Mouse (Mus musculus) adrenal gland, postnatal 4 days (tissue): ENCODE measurements around the gene Ccdc28b. TPM values are rescaled to one million over a fixed set of nuclear protein-coding genes. Genes with fewer than 3 reads are reported as not detected.

Experiments
- DNase-seq, 2 experiments: peaks; one replicate each; pipeline ENCODE4 v3.0.0; 2021 to 2022; ENCODE audit warnings: low spot score in 2 of 2, mixed read lengths in 2 of 2
- long read RNA-seq, 2 experiments: library from polyadenylated mRNA; stranded (forward); transcript quantifications; one replicate each; pipeline ENCODE4 v2.0.0; 2021
- total RNA-seq, 2 experiments: library from RNA; stranded (reverse); gene quantifications; 2 replicates each; pipeline ENCODE4 v1.2.3; 2021

Ccdc28b gene
- total RNA-seq, result 10 to 100 TPM; 61.5 to 62.6 TPM
- long read RNA-seq, experiment 1, transcript Ccdc28b-201 (6 exons, 879 nt), result major isoform, 31 of 47 reads
- long read RNA-seq, experiment 1, partial matches to known transcripts, result 3 of 47 reads
- long read RNA-seq, experiment 1, other reads (novel, unspliced or antisense), result 8 of 47 reads
- long read RNA-seq, experiment 2, transcript Ccdc28b-201 (6 exons, 879 nt), result major isoform, 15 of 28 reads
- long read RNA-seq, experiment 2, partial matches to known transcripts, result 3 of 28 reads
- long read RNA-seq, experiment 2, other reads (novel, unspliced or antisense), result 4 of 28 reads

- no peak for DNase-seq
Measured at GRCm38 (mm10) chr4:129623681-129624091, at the start of gene Ccdc28b. Ccdc28b (minus strand) TSS chr4:129623947.

DNA sequence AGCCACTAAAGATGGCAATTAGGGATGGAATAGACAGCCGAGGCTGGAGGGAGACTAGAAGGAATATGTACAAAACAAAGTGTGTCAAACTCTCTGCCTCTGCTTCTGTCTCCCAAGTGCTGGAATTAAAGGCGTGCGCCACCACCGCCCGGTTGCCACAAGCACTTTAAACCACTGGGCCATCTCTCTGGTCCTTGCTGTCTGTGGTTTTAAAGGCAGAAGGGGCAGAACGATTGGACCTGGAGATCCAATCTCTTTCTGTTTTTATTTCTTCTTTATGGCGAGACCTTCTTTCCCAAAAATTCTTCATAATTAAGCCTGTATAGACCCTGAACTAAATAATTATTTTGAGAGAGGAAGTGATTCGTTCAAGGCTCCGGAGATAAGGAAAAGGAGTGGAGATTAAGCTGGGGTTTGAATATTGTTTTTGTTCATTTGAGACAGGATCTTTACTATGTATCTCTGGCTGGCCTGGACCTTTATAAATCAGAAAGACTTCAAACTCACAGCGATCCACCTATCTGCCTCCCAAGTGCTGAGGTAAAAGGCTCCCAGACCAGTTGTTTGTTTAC lies 49.2 kb upstream of the Ccdc28b start:
- no peak for DNase-seq

DNA sequence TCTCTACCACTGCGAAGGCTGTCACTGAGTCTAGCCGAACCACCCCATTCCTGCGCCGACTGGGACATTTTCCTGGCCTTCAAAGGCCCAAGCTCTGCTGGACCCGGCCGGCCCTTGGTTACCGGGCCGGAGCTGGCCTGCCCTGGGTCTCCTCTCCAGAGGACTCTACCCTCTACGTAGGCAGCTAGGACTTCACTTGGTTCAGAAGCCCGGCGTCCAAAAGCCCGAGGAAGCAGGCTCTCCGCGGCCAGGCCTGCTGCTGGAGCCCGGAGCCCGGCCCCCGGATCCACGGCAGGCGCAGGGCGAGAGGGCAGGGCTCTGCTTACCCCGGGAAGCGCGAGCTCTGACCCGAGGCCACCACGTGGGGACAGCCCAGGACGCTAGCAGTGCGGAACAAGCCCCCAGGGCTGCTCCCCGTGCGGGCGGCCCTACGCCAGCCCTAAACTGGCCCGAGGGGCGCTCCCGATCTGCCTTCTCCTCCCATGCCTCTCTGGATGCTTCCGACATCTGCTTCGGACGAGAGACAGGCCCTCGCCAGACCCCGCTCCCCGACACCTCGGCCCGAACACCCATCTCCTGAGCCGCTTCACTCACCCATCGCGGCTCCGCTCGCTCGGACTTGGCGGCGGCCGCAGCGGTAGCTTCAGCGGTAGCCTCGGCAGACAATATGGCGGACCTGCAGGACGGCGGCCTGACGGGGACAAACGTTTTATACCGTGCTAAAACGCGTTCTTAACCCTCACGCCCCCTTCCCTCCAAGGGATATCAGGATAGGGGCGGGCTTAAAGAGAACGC lies 48.5 kb upstream of the Ccdc28b start, which contains the start of gene Kpna6:
Kpna6 (minus strand) TSS at position 685 of the 795 bp plus-strand sequence.
- DNase-seq, result peak; percentile 80 to 86

GRCm38 (mm10) chr4:129671491-129672082 lies 47.8 kb upstream of the Ccdc28b start:
- DNase-seq, result peak in 1 of 2 experiments; percentile 33

DNA sequence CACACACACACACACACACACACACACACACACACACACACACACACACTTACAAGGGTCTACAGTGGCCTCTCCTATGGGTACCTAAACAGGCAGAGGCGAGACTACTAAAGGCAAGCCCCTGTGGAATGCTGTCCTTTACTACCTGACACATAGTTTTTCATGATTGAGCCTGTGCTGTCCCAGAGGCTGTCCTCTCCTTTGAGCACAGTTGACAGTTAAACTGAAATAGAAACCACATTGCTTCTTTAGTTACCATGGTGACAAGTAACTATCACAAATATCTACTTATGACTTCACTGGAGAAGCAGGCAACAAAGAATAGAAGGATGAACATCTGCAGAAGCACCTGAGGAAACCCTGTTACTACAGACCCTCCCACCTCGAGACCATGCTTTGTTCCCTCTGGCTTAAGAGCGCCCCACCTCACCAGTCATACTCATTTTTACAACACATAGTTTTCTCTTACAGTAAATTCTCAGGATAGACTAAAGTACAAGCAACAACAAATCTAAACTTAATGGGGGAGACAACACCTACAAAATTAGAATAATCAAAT lies 38.6 kb upstream of the Ccdc28b start:
- DNase-seq, result no peak

- DNase-seq, result no peak
Measured at GRCm38 (mm10) chr4:129661584-129661983, 37.8 kb upstream of the Ccdc28b start.

DNA sequence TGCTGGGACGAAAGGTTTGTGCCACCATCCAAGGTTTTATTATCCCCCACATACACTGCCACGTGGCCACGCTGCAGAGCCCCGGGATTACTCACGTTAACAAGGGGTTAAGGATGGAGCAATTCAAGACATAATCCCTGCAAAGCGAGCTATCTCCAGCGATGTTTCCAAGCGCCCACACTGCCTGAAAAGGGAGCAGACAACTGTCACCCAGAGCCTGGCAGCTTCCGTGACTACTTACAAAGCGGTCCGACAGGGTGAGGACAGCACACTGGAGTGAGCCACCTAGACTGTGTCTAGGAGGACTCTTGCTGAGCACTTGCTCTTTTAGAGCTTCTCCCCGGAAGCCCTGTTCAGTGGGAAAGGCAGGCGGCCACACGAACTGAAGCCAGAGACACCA lies 31.0 kb upstream of the Ccdc28b start:
- no peak for DNase-seq

- no peak for DNase-seq
Measured at GRCm38 (mm10) chr4:129650359-129650758, 26.6 kb upstream of the Ccdc28b start.

- no peak for DNase-seq
Measured at GRCm38 (mm10) chr4:129648656-129649055, 24.9 kb upstream of the Ccdc28b start.

DNA sequence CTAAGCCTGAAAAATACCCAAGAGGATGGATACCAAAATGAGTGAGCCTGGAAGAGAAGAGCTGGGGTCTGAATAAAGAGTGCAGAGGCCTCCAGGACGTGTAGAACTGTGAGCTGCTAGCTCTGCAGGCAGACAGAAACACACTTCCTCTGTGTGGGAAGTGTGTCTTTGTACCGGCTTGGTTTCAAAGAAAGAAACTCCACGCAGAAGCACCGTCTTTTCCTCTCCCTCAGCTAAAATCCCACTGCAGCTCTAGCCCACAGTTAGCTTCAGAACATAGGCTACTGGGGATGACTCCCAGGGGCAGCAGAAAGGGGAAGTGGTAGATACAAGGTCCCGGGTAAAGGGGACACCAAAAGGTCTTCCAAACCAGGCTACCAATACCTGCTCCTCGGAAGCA lies 21.5 kb upstream of the Ccdc28b start:
- DNase-seq, result no peak

GRCm38 (mm10) chr4:129641756-129642155 lies 18.0 kb upstream of the Ccdc28b start:
- DNase-seq, result no peak

- DNase-seq, result peak; percentile 85 to 96
Measured at GRCm38 (mm10) chr4:129640638-129641467, 17.1 kb upstream of the Ccdc28b start, which contains the start of gene Txlna. Txlna (minus strand) TSS chr4:129641065.

DNA sequence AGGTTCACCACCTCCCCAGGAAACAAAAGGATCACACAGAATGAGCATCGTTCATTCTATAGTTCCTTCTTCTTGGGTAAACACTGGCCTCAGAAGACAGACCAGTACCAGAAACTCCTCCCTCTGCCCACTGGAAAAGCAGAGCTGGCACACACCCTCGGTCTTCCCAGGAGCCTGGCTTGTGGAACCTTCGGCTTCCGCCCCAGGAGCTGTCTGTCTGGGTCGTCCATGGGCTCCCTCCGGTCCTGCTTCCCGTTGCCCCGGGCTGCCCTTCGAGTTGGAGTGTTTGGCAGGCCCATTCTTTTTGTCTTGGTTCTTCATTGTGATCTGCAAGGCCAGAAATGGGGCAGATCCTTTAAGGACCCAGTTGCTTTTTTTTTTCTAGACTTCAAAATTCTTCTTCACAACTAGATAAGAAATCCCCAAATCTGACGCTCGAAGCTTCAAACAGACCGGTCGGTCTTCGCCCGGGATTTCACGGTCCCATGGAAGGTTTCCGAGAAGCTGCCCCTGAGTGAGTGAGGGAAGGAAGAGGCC lies 16.4 kb upstream of the Ccdc28b start:
- no peak for DNase-seq

DNA sequence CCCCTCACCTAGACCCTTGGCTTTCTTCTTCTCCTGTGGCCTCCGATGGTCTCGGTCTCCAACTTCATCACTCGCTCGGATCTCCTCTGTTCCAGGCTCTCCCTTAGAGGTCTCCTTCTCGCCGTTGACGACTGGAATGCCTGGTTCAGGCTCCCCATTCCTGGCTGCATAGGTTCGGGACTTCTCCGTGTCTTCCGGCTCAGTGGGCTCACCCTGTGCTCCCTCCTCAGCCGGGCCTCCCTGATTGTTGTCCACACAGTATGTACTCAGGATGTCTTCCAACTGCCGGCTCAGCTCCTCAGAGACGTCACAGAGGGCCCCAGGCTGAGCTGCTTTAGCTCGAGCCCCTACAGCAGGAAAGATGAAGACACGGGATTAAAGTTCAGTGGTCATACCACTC lies 15.5 kb upstream of the Ccdc28b start:
- DNase-seq, result no peak

GRCm38 (mm10) chr4:129633852-129634251 lies 10.1 kb upstream of the Ccdc28b start:
- DNase-seq, result no peak

DNA sequence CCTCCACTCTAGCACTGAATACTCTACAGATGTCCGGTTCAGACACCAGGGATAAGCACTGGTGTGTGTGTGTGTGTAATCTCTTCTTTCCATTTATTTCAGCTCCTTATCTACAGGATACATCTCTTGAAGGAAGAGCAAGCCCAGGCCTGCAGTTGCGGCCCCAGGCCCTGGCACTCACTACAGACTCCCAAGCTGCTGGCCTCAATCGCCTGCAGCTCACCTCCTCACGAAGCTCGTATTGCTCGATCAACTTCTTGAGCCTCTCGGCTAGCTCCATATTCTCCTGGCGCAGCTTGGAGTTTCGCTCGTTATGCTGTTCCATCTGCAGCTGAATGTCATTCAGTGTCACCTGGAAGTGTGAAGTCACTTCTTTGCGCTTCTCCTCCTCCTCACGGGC lies 8.1 kb upstream of the Ccdc28b start:
- no peak for DNase-seq

DNA sequence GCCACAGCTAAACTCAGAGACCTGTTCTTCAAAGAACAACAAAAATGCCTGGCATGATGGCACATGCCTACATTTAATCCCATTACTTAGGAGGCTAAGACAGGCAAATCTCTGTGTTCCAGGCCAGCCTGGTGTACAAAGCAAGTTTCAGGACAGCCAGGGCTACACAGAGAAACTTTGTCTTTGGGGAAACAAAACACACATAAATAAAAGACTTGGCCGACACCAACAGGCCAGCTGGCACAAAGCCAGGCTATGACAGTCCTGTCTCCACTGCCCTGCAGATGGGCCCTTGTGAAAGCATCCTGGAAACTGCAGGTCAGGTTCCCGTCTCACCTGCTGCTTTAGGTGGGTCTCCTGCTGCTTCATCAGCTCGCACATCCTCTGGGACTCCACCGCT lies 7.2 kb upstream of the Ccdc28b start:
- DNase-seq, result no peak

DNA sequence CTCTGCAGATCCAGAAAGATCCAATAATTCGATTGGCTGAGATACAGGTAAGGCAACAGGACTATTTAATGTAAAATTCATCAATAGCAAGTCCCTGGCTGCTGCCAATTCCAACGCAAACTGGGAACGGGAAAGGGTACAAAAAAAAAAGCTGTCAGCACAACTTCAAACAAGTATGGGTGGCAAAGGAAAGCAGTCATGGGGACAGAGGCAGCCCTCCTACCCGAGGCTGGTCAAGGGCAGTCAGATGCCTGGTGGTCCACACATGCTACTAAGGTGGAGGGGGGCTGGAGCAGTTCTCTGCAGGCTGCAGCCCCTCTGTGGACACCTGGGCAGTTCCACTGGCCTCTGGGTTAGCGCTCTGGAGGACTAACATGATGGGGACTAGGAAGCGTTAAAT lies 2.3 kb upstream of the Ccdc28b start:
- DNase-seq, result no peak

DNA sequence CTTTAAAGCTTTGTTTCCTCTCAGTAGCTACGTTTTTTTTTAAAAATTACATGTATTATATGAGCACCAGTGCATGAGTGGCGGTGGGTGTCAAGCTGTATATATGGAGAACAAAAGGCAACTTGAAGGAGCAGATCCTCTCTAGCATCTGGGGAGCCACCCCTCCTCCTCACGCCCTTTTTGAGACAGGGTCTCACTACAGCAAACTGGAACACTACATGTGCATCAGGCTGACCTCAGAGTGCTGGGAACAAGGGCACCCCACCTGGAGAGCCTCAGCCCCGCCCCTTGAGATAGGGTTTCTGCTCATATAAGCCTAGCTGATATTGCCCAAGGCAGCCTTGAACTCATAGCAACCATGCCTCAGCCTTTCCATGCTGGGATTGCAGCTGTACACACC lies 1.7 kb upstream of the Ccdc28b start:
- DNase-seq, result no peak

GRCm38 (mm10) chr4:129625029-129625370 lies 1.3 kb upstream of the Ccdc28b start:
- no peak for DNase-seq
